Mouse (Mus musculus): ENCODE data around the gene Usp50. TPM values are rescaled to one million over a fixed set of nuclear protein-coding genes. Genes with fewer than 3 reads are reported as not detected.

Gene Usp50
- 0.20 TPM for polyA plus RNA-seq (2014; fragmentation: Illumina TruSeq; extraction: RNeasy Lipid Tissue Mini Kit (QIAGEN cat#74804); ENCODE audit: low read depth, low replicate concordance)

GRCm38 (mm10) chr2:126783370-126783769 lies at the start of gene Usp50:
Gene Usp50 (minus strand): TSS chr2:126783470.

GRCm38 (mm10) chr2:126706759-126707437 lies 76.4 kb downstream of the Usp50 start, which contains the start of gene Usp8:
Gene Usp8 (plus strand): TSS chr2:126707328.

DNA sequence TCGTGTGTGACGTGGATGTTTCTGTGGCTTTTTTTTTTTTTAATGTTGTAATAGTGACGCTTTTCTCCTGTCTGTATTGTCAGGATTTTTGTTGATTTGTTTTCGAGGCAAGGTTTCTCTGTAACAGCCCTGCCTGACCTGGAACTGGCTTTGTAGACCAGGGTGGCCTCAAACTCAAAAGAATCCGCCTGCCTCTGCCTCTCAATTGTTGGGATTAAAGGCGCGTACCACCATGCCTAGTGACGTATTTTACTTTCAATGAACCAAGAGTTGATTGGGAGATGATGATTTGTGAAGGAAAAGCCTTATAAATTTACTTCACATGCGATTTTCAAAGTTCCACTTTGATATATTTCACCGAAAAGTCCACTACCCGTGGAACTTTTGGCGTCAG lies 107.2 kb downstream of the Usp50 start, which contains the start of gene Gabpb1:
Gabpb1 (minus strand) TSS at position 216 of the 394 bp plus-strand sequence.

Other genes starting within 250 kb of the Usp50 start
- gene Slc27a2, start 231.1 kb downstream of the Usp50 start, polyA plus RNA-seq (2014; fragmentation: Illumina TruSeq; extraction: RNeasy Lipid Tissue Mini Kit (QIAGEN cat#74804); ENCODE audit: low read depth, low replicate concordance), result 1,834 TPM
- 7.7 TPM for gene Hdc, start 164.2 kb downstream of the Usp50 start, polyA plus RNA-seq (2014; fragmentation: Illumina TruSeq; extraction: RNeasy Lipid Tissue Mini Kit (QIAGEN cat#74804); ENCODE audit: low read depth, low replicate concordance)
- gene Gabpb1, start 107.1 kb downstream of the Usp50 start, polyA plus RNA-seq (2014; fragmentation: Illumina TruSeq; extraction: RNeasy Lipid Tissue Mini Kit (QIAGEN cat#74804); ENCODE audit: low read depth, low replicate concordance), result 38.2 TPM
- gene Usp8, start 76.1 kb downstream of the Usp50 start, polyA plus RNA-seq (2014; fragmentation: Illumina TruSeq; extraction: RNeasy Lipid Tissue Mini Kit (QIAGEN cat#74804); ENCODE audit: low read depth, low replicate concordance), result 117 TPM
- gene Trpm7, start 92.8 kb upstream of the Usp50 start, polyA plus RNA-seq (2014; fragmentation: Illumina TruSeq; extraction: RNeasy Lipid Tissue Mini Kit (QIAGEN cat#74804); ENCODE audit: low read depth, low replicate concordance), result 224 TPM
- 170 TPM for gene Sppl2a, start 149.8 kb upstream of the Usp50 start, polyA plus RNA-seq (2014; fragmentation: Illumina TruSeq; extraction: RNeasy Lipid Tissue Mini Kit (QIAGEN cat#74804); ENCODE audit: low read depth, low replicate concordance)
- 13.9 TPM for gene Ap4e1, start 225.2 kb upstream of the Usp50 start, polyA plus RNA-seq (2014; fragmentation: Illumina TruSeq; extraction: RNeasy Lipid Tissue Mini Kit (QIAGEN cat#74804); ENCODE audit: low read depth, low replicate concordance)